Mouse (Mus musculus) kidney, postnatal 0 days (tissue): Measurements from ENCODE around the gene Scamp1. TPM values are rescaled to one million over a fixed set of nuclear protein-coding genes. Genes with fewer than 3 reads are reported as not detected.
A peak's percentile ranks its signal among the peaks of the same experiment; 100 is the strongest.

Source experiments
- ATAC-seq: fragments of 200-750 bp; cut with Nextera tagmentation; replicated peaks from 2 replicates; pipeline ENCODE4 v1.8.0; 2017; ENCODE audit warnings: low read depth, moderate number of reproducible peaks, moderate TSS enrichment, moderate library complexity; ENCODE audit not compliant: low FRiP score
- DNase-seq: peaks from one replicate; pipeline ENCODE4 v3.0.0-alpha.2; 2016; ENCODE audit warnings: low spot score
- H3K27ac ChIP-seq: fragments of 300-500 bp; sonication (generic); 2 replicates; pipeline ENCODE4 v1.5.1; 2014; ENCODE audit warnings: mild to moderate bottlenecking
- H3K27me3 ChIP-seq: fragments of 300-500 bp; sonication (generic); 2 replicates; pipeline ENCODE4 v1.6.1; 2014; ENCODE audit warnings: low read length, mixed read lengths; ENCODE audit not compliant: insufficient read depth
- H3K36me3 ChIP-seq: fragments of 300-500 bp; sonication (generic); 2 replicates; pipeline ENCODE4 v1.6.1; 2014; ENCODE audit warnings: low read length, mixed read lengths; ENCODE audit not compliant: insufficient read depth
- H3K4me1 ChIP-seq: fragments of 300-500 bp; sonication (generic); replicated peaks from 2 replicates; pipeline ENCODE4 v1.6.1; 2014; ENCODE audit warnings: antibody characterized with exemption, low read length, mixed read lengths; ENCODE audit not compliant: insufficient read depth
- H3K4me2 ChIP-seq: fragments of 300-500 bp; sonication (generic); 2 replicates; pipeline ENCODE4 v1.6.1; 2014; ENCODE audit warnings: mild to moderate bottlenecking, low read length, moderate library complexity, mixed read lengths
- H3K4me3 ChIP-seq: fragments of 300-500 bp; sonication (generic); replicated peaks from 2 replicates; pipeline ENCODE4 v1.5.1; 2014; ENCODE audit warnings: low read depth, low read length
- H3K9ac ChIP-seq: fragments of 300-500 bp; sonication (generic); 2 replicates; pipeline ENCODE4 v1.6.1; 2014; ENCODE audit warnings: low read depth, low read length
- H3K9me3 ChIP-seq: fragments of 300-500 bp; sonication (generic); replicated peaks from 2 replicates; pipeline ENCODE4 v1.6.1; 2016; ENCODE audit warnings: low read length, inconsistent platforms, mixed read lengths
- CTCF ChIP-seq: IDR thresholded peaks from 2 replicates; pipeline ENCODE4 v1.5.1; 2016; ENCODE audit warnings: antibody characterized with exemption, low read depth, mild to moderate bottlenecking, moderate library complexity
- WGBS: fragments of 180-500 bp; shearing (Covaris S2); extraction: QIAGEN DNeasy Blood & Tissue Kit; methylation state at CpG from one replicate; pipeline ENCODE4 v1.1.7; 2014; 5-methylcytosine and 5-hydroxymethylcytosine counted together
- polyA plus RNA-seq: library from polyadenylated mRNA; unstranded; fragments of >200 nt; fragmentation: Nextera tagmentation; extraction: Ambion mirVana; gene quantifications from 2 replicates; pipeline ENCODE4 v1.2.1, GENCODE M21; 2015

Scamp1 gene
- polyA plus RNA-seq, 1 experiment from 2014 or later = 27.2 TPM

GRCm38 (mm10) chr13:94266530-94266929 is 19.1 kb downstream of the Scamp1 start:
- H3K36me3 ChIP-seq = no peaks in the 10 kb centered on the region
- H3K4me2 ChIP-seq = no peak overlapping the region
- H3K4me3 ChIP-seq = no peak overlapping the region
- no peak for DNase-seq
- no peak for ATAC-seq
- no peak for TF ChIP-seq CTCF
- H3K27ac ChIP-seq = no peak overlapping the region
- no peaks in the 10 kb centered on the region for H3K27me3 ChIP-seq
- 91% methylated on average over 6 of the region's 6 CpGs for WGBS
- no peaks in the 10 kb centered on the region for H3K9me3 ChIP-seq
- H3K9ac ChIP-seq = no peak overlapping the region
- H3K4me1 ChIP-seq = no peaks in the 10 kb centered on the region

GRCm38 (mm10) chr13:94265291-94265690 is 20.4 kb downstream of the Scamp1 start:
- H3K9ac ChIP-seq = no peak overlapping the region
- WGBS = 80% methylated on average over 3 of the region's 3 CpGs
- no peaks in the 10 kb centered on the region for H3K9me3 ChIP-seq
- no peaks in the 10 kb centered on the region for H3K4me1 ChIP-seq
- H3K27me3 ChIP-seq = no peaks in the 10 kb centered on the region
- H3K4me3 ChIP-seq = no peak overlapping the region
- DNase-seq = no peak
- ATAC-seq = no peak
- no peak overlapping the region for H3K27ac ChIP-seq
- H3K36me3 ChIP-seq = no peaks in the 10 kb centered on the region
- no peak overlapping the region for H3K4me2 ChIP-seq
- TF ChIP-seq CTCF = no peak

GRCm38 (mm10) chr13:94263943-94264342 is 21.7 kb downstream of the Scamp1 start:
- no peak overlapping the region for H3K4me3 ChIP-seq
- H3K27me3 ChIP-seq = no peaks in the 10 kb centered on the region
- 36% methylated on average over 5 of the region's 5 CpGs for WGBS
- H3K9me3 ChIP-seq = no peaks in the 10 kb centered on the region
- H3K9ac ChIP-seq = no peak overlapping the region
- H3K4me2 ChIP-seq = no peak overlapping the region
- no peaks in the 10 kb centered on the region for H3K4me1 ChIP-seq
- TF ChIP-seq CTCF = no peak
- DNase-seq = peak; percentile 51
- no peak overlapping the region for H3K27ac ChIP-seq
- H3K36me3 ChIP-seq = no peaks in the 10 kb centered on the region
- ATAC-seq = no peak

GRCm38 (mm10) chr13:94262551-94262950 is 23.1 kb downstream of the Scamp1 start:
- no peak for ATAC-seq
- Histone ChIP-seq H3K4me1 (no peaks in the 10 kb centered on the region), H3K27me3 (no peaks in the 10 kb centered on the region), H3K9me3 (no peaks in the 10 kb centered on the region), H3K27ac (no peak overlapping the region), H3K4me3 (no peak overlapping the region), H3K4me2 (no peak overlapping the region), H3K9ac (no peak overlapping the region), H3K36me3 (no peaks in the 10 kb centered on the region)
- no peak for DNase-seq
- 75% methylated on average over 4 of the region's 4 CpGs for WGBS
- TF ChIP-seq CTCF = no peak

GRCm38 (mm10) chr13:94261624-94262023 is 24.0 kb downstream of the Scamp1 start:
- no peaks in the 10 kb centered on the region for H3K27me3 ChIP-seq
- no peaks in the 10 kb centered on the region for H3K36me3 ChIP-seq
- TF ChIP-seq CTCF = no peak
- H3K4me3 ChIP-seq = no peak overlapping the region
- no peaks in the 10 kb centered on the region for H3K9me3 ChIP-seq
- no peak for DNase-seq
- H3K4me1 ChIP-seq = no peaks in the 10 kb centered on the region
- no peak overlapping the region for H3K4me2 ChIP-seq
- no peak overlapping the region for H3K9ac ChIP-seq
- 66% methylated on average over 6 of the region's 6 CpGs for WGBS
- ATAC-seq = no peak
- no peak overlapping the region for H3K27ac ChIP-seq

- no peak overlapping the region for H3K4me2 ChIP-seq
- DNase-seq (no peak), ATAC-seq (no peak)
- H3K4me3 ChIP-seq = no peak overlapping the region
- no peak overlapping the region for H3K27ac ChIP-seq
- WGBS = 80% methylated on average over 8 of the region's 8 CpGs
- H3K4me1 ChIP-seq = no peaks in the 10 kb centered on the region
- no peaks in the 10 kb centered on the region for H3K36me3 ChIP-seq
- no peaks in the 10 kb centered on the region for H3K9me3 ChIP-seq
- TF ChIP-seq CTCF = no peak
- no peaks in the 10 kb centered on the region for H3K27me3 ChIP-seq
- H3K9ac ChIP-seq = no peak overlapping the region
Measured at GRCm38 (mm10) chr13:94260961-94261360, 24.7 kb downstream of the Scamp1 start.

- no peak overlapping the region for H3K27ac ChIP-seq
- H3K9me3 ChIP-seq = no peaks in the 10 kb centered on the region
- TF ChIP-seq CTCF = no peak
- 68% methylated on average over 5 of the region's 5 CpGs for WGBS
- H3K27me3 ChIP-seq = no peaks in the 10 kb centered on the region
- no peak overlapping the region for H3K4me2 ChIP-seq
- H3K4me3 ChIP-seq = no peak overlapping the region
- H3K4me1 ChIP-seq = no peaks in the 10 kb centered on the region
- H3K36me3 ChIP-seq = no peaks in the 10 kb centered on the region
- no peak for ATAC-seq
- no peak overlapping the region for H3K9ac ChIP-seq
- DNase-seq = no peak
Measured at GRCm38 (mm10) chr13:94259210-94259609, 26.4 kb downstream of the Scamp1 start.
